Mouse (Mus musculus): Measurements from ENCODE around the gene Ndufv1. TPM values are rescaled to one million over a fixed set of nuclear protein-coding genes. Genes with fewer than 3 reads are reported as not detected.

Gene Ndufv1
- polyA plus RNA-seq, 1 experiment = 260 TPM

DNA sequence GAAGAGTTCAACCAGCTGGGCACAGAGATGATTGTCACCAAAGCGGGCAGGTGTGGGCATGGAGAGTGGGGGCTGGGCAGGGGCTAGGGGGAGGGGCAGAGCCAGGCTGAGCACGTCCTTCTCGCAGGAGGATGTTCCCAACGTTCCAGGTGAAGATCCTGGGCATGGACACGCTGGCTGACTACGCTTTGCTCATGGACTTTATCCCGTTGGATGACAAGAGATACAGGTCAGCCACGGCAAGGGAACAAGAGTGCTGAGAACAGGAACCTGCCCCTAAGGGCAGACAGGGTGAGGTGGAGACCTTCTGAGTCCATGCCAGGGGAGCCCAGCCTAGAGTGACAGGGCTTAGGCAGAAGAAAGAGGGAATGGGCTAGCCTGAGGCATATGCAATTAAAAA, 15.9 kb downstream of the Ndufv1 start:
- no peak overlapping the region for H3K27ac ChIP-seq (ENCODE audit: insufficient read depth, low read length)
- TF ChIP-seq POLR2A (IDR thresholded peaks at IDR 0.05; ENCODE audit: extremely low read depth, insufficient read depth, low read length) = no peak
- TF ChIP-seq CTCF (IDR thresholded peaks at IDR 0.05; ENCODE audit: extremely low read depth, insufficient read depth, low read length) = no peak
- no peaks in the 10 kb centered on the region for H3K4me1 ChIP-seq (ENCODE audit: control insufficient read depth, insufficient read depth, low read length)
- no peak overlapping the region for H3K4me3 ChIP-seq (ENCODE audit: insufficient read depth, low read length)

GRCm38 (mm10) chr19:3996106-3996505, 16.5 kb downstream of the Ndufv1 start:
- Histone ChIP-seq H3K4me1 (ENCODE audit: control insufficient read depth, insufficient read depth, low read length) (no peaks in the 10 kb centered on the region), H3K27ac (ENCODE audit: insufficient read depth, low read length) (no peak overlapping the region), H3K4me3 (ENCODE audit: insufficient read depth, low read length) (no peak overlapping the region)
- TF ChIP-seq CTCF (IDR thresholded peaks at IDR 0.05; ENCODE audit: extremely low read depth, insufficient read depth, low read length) (no peak), POLR2A (IDR thresholded peaks at IDR 0.05; ENCODE audit: extremely low read depth, insufficient read depth, low read length) (no peak)

DNA sequence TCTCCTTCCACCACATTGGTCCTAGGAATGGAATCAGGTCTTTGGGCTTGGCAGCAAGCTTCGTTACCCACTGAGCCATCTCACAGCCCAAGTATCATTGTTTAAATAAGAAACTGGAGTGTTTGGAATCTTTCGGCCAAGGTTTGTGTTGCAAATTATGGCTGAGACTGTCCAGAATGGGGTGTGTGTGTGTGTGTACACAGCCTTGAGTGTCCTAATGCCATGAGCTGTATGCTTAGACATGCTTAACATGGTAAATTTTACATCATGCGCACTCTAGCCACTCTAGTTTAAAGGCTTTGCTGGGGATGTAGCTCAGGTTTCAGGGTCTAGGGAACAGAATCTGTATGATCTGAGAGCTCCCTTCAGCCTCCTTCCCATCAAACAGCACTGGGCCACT, 17.1 kb downstream of the Ndufv1 start:
- no peak for TF ChIP-seq CTCF (IDR thresholded peaks at IDR 0.05; ENCODE audit: extremely low read depth, insufficient read depth, low read length)
- TF ChIP-seq POLR2A (IDR thresholded peaks at IDR 0.05; ENCODE audit: extremely low read depth, insufficient read depth, low read length) = no peak
- no peak overlapping the region for H3K27ac ChIP-seq (ENCODE audit: insufficient read depth, low read length)
- no peaks in the 10 kb centered on the region for H3K4me1 ChIP-seq (ENCODE audit: control insufficient read depth, insufficient read depth, low read length)

DNA sequence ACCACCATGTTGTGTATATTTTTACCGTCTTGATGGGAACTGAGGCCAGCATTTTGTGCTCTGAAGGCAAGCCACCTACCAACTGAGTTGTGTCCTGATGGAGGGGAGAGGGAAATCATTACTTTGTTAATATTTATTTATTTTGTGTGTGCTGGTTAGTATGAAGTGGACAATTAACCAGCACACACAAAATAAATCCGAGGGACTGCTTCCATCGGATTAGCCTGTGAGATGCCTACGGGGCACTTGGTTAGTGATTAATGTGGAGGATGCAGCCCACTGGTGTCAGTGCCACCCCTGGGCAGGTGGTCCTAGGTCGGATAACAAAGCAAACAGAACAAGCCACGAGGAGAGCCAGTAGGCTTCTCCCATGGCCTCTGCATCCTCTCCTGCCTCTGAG, 17.7 kb downstream of the Ndufv1 start:
- no peak overlapping the region for H3K27ac ChIP-seq (ENCODE audit: insufficient read depth, low read length)
- H3K4me1 ChIP-seq (ENCODE audit: control insufficient read depth, insufficient read depth, low read length) = no peaks in the 10 kb centered on the region
- no peak overlapping the region for H3K4me3 ChIP-seq (ENCODE audit: insufficient read depth, low read length)

More for the DNA sequence above, 17.1 kb downstream of the Ndufv1 start:
- H3K4me3 ChIP-seq (ENCODE audit: insufficient read depth, low read length) = no peak overlapping the region

GRCm38 (mm10) chr19:3992416-3992815, 20.2 kb downstream of the Ndufv1 start, which contains the start of gene Tbx10:
TSS of gene Tbx10 (plus strand) at chr19:3992752.
- no peak for TF ChIP-seq CTCF (IDR thresholded peaks at IDR 0.05; ENCODE audit: extremely low read depth, insufficient read depth, low read length)
- TF ChIP-seq POLR2A (IDR thresholded peaks at IDR 0.05; ENCODE audit: extremely low read depth, insufficient read depth, low read length) = no peak
- Histone ChIP-seq H3K4me3 (ENCODE audit: insufficient read depth, low read length) (no peak within 1 kb of the TSS), H3K4me1 (ENCODE audit: control insufficient read depth, insufficient read depth, low read length) (no peaks in the 10 kb centered on the region), H3K27ac (ENCODE audit: insufficient read depth, low read length) (no peak within 1 kb of the TSS)

More for the DNA sequence above, 17.7 kb downstream of the Ndufv1 start:
- TF ChIP-seq CTCF (IDR thresholded peaks at IDR 0.05; ENCODE audit: extremely low read depth, insufficient read depth, low read length) (no peak), POLR2A (IDR thresholded peaks at IDR 0.05; ENCODE audit: extremely low read depth, insufficient read depth, low read length) (no peak)

- TF ChIP-seq POLR2A (IDR thresholded peaks at IDR 0.05; ENCODE audit: extremely low read depth, insufficient read depth, low read length) (no peak), CTCF (IDR thresholded peaks at IDR 0.05; ENCODE audit: extremely low read depth, insufficient read depth, low read length) (no peak)
- no peak overlapping the region for H3K27ac ChIP-seq (ENCODE audit: insufficient read depth, low read length)
- no peaks in the 10 kb centered on the region for H3K4me1 ChIP-seq (ENCODE audit: control insufficient read depth, insufficient read depth, low read length)
- no peak overlapping the region for H3K4me3 ChIP-seq (ENCODE audit: insufficient read depth, low read length)
Observed at GRCm38 (mm10) chr19:3991966-3992365, 20.6 kb downstream of the Ndufv1 start.

- Histone ChIP-seq H3K27ac (ENCODE audit: insufficient read depth, low read length) (no peak overlapping the region), H3K4me3 (ENCODE audit: insufficient read depth, low read length) (no peak overlapping the region), H3K4me1 (ENCODE audit: control insufficient read depth, insufficient read depth, low read length) (peaks cover 4% of the 10 kb centered on the region)
- no peak for TF ChIP-seq POLR2A (IDR thresholded peaks at IDR 0.05; ENCODE audit: extremely low read depth, insufficient read depth, low read length)
- no peak for TF ChIP-seq CTCF (IDR thresholded peaks at IDR 0.05; ENCODE audit: extremely low read depth, insufficient read depth, low read length)
Observed at GRCm38 (mm10) chr19:3991562-3991961, 21.0 kb downstream of the Ndufv1 start.

GRCm38 (mm10) chr19:3990804-3991203, 21.8 kb downstream of the Ndufv1 start:
- no peak for TF ChIP-seq POLR2A (IDR thresholded peaks at IDR 0.05; ENCODE audit: extremely low read depth, insufficient read depth, low read length)
- no peak for TF ChIP-seq CTCF (IDR thresholded peaks at IDR 0.05; ENCODE audit: extremely low read depth, insufficient read depth, low read length)
- Histone ChIP-seq H3K4me3 (ENCODE audit: insufficient read depth, low read length) (no peak overlapping the region), H3K27ac (ENCODE audit: insufficient read depth, low read length) (no peak overlapping the region), H3K4me1 (ENCODE audit: control insufficient read depth, insufficient read depth, low read length) (peaks cover 6% of the 10 kb centered on the region)

GRCm38 (mm10) chr19:3988750-3989149, 23.9 kb downstream of the Ndufv1 start:
- no peak overlapping the region for H3K27ac ChIP-seq (ENCODE audit: insufficient read depth, low read length)
- TF ChIP-seq POLR2A (IDR thresholded peaks at IDR 0.05; ENCODE audit: extremely low read depth, insufficient read depth, low read length) (no peak), CTCF (IDR thresholded peaks at IDR 0.05; ENCODE audit: extremely low read depth, insufficient read depth, low read length) (no peak)
- H3K4me3 ChIP-seq (ENCODE audit: insufficient read depth, low read length) = no peak overlapping the region
- H3K4me1 ChIP-seq (ENCODE audit: control insufficient read depth, insufficient read depth, low read length) = peaks cover 6% of the 10 kb centered on the region

- TF ChIP-seq POLR2A (IDR thresholded peaks at IDR 0.05; ENCODE audit: extremely low read depth, insufficient read depth, low read length) (no peak), CTCF (IDR thresholded peaks at IDR 0.05; ENCODE audit: extremely low read depth, insufficient read depth, low read length) (no peak)
- Histone ChIP-seq H3K4me3 (ENCODE audit: insufficient read depth, low read length) (no peak overlapping the region), H3K27ac (ENCODE audit: insufficient read depth, low read length) (no peak overlapping the region), H3K4me1 (ENCODE audit: control insufficient read depth, insufficient read depth, low read length) (peaks cover 6% of the 10 kb centered on the region)
Observed at GRCm38 (mm10) chr19:3988066-3988465, 24.5 kb downstream of the Ndufv1 start.
